ENCODE assay signal across 15 mouse cellular contexts in the genomic region with DNA sequence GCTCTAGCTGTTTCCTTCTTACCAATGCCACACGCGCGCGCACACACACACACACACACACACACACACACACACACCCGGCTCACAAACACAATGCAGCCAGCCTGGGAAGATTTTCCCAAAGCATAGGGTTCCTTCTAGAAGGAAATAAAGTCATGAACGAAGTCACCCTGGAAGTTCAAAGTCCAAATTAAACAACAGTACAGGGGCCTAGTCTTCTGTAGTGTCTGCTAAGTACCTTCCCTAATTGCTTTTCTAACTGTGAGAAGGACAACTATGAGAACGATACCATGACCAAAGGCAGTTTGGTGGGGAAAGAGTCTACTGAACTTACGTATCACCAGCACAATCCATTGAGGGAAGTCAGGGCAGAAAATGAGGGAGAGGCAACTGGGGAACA. TPM values are rescaled to one million over a fixed set of nuclear protein-coding genes. Genes with fewer than 3 reads are reported as not detected.
DNase-seq lines count a peak whose midpoint lies in the region; ATAC-seq and TF ChIP-seq lines count a peak whose summit lies in the region.
"Had no signal": no experiment of that assay in that cellular context is flagged by ENCODE, and none has a peak within 500 bp of the region (broad histone marks: within the 10 kb centered on the region; RNA-seq: fewer than 3 reads in every experiment).

No protein-coding gene starts in this region.

- WGBS in heart, embryonic 12.5 days, result 83% methylated on average over 8 of the region's 8 CpGs
- WGBS in heart, adult 2 months, result 82% methylated on average over 8 of the region's 8 CpGs
- WGBS in neural tube, embryonic 12.5 days, result 83% methylated on average over 8 of the region's 8 CpGs
- WGBS in intestine, embryonic 16.5 days, result 76% methylated on average over 8 of the region's 8 CpGs

- no peaks in the 10 kb centered on the region for H3K79me2 ChIP-seq in heart, adult 2 months (replicated peaks; ENCODE audit: control insufficient read depth, insufficient read depth, low read length)

- H3K9me3 ChIP-seq in heart, embryonic 12.5 days (replicated peaks), result no peaks in the 10 kb centered on the region
- no peaks in the 10 kb centered on the region for H3K9me3 ChIP-seq in neural tube, embryonic 12.5 days
- no peaks in the 10 kb centered on the region for H3K9me3 ChIP-seq in intestine, embryonic 16.5 days (ENCODE audit: control insufficient read depth, low read length)
- H3K9me3 ChIP-seq: heart, embryonic 10.5 days; limb, embryonic 12.5 days; liver, embryonic 12.5 days; megakaryocyte, embryonic 14.5 days; stomach, embryonic 15.5 days had no signal

- no peaks in the 10 kb centered on the region for H3K36me3 ChIP-seq in heart, embryonic 12.5 days
- H3K36me3 ChIP-seq in heart, adult 2 months (ENCODE audit: control insufficient read depth, insufficient read depth, low read length), result no peaks in the 10 kb centered on the region
- H3K36me3 ChIP-seq in neural tube, embryonic 12.5 days, result no peaks in the 10 kb centered on the region
- no peaks in the 10 kb centered on the region for H3K36me3 ChIP-seq in intestine, embryonic 16.5 days (ENCODE audit: control insufficient read depth, insufficient read depth, low read length)
- H3K36me3 ChIP-seq: heart, embryonic 10.5 days; limb, embryonic 12.5 days; liver, embryonic 12.5 days; stomach, embryonic 15.5 days had no signal

- ATAC-seq in heart, embryonic 12.5 days (ENCODE audit: insufficient number of reproducible peaks, low FRiP score), result no peak
- ATAC-seq in neural tube, embryonic 12.5 days (ENCODE audit: low FRiP score, low read depth), result no peak
- peak; percentile 75 for ATAC-seq in intestine, embryonic 16.5 days
- ATAC-seq in CD4-positive, CD25-positive, alpha-beta regulatory T cell, adult 4 months, result no peak
- ATAC-seq: liver, embryonic 12.5 days had no signal

- TF ChIP-seq POLR2A in heart, adult 2 months (IDR thresholded peaks at IDR 0.05; ENCODE audit: insufficient read depth, low read depth, low read length), result no peak

- no peak for TF ChIP-seq CTCF in heart, adult 2 months (IDR thresholded peaks at IDR 0.05)

- H3K4me1 ChIP-seq in heart, embryonic 12.5 days (replicated peaks), result peaks cover 15% of the 10 kb centered on the region
- H3K4me1 ChIP-seq in heart, adult 2 months (ENCODE audit: control insufficient read depth, insufficient read depth, low read length), result no peaks in the 10 kb centered on the region
- peaks cover 19% of the 10 kb centered on the region for H3K4me1 ChIP-seq in neural tube, embryonic 12.5 days
- peaks cover 2% of the 10 kb centered on the region; the same call in 1 of the 2 replicates for H3K4me1 ChIP-seq in intestine, embryonic 16.5 days (ENCODE audit: control insufficient read depth, insufficient read depth, low read length)
- H3K4me1 ChIP-seq: liver, embryonic 12.5 days had no signal

- DNase-seq in heart, adult 2 months, result no peak
- DNase-seq in neural tube, embryonic 10.5 days (ENCODE audit: extremely low spot score, low spot score), result no peak
- no peak for DNase-seq in adrenal gland, postnatal 14 days
- DNase-seq: adrenal gland, adult 8-10 months; lung, adult 2 months had no signal

- 0 out of 2 replicates have a peak overlapping the region, but pooled peaks have one; percentile 96 for H3K4me2 ChIP-seq in heart, embryonic 12.5 days
- peak overlapping the region; percentile 96 for H3K4me2 ChIP-seq in neural tube, embryonic 12.5 days (replicated peaks)
- no peak overlapping the region for H3K4me2 ChIP-seq in intestine, embryonic 16.5 days (ENCODE audit: low read depth, low read length)

- H3K9ac ChIP-seq in heart, embryonic 12.5 days, result no peak overlapping the region
- H3K9ac ChIP-seq in heart, adult 2 months (ENCODE audit: low read depth, low read length), result no peak overlapping the region
- H3K9ac ChIP-seq in neural tube, embryonic 12.5 days, result no peak overlapping the region
- no peak overlapping the region for H3K9ac ChIP-seq in intestine, embryonic 16.5 days (ENCODE audit: low read depth, low read length)
- H3K9ac ChIP-seq: liver, embryonic 12.5 days; stomach, embryonic 15.5 days had no signal

- TF ChIP-seq EP300 in heart, adult 2 months (IDR thresholded peaks at IDR 0.05; ENCODE audit: insufficient read depth, low read depth, low read length), result no peak

- no peak overlapping the region for H3K27ac ChIP-seq in heart, embryonic 12.5 days (ENCODE audit: poor library complexity, severe bottlenecking)
- no peak overlapping the region for H3K27ac ChIP-seq in heart, adult 2 months
- H3K27ac ChIP-seq in neural tube, embryonic 12.5 days, result no peak overlapping the region
- H3K27ac ChIP-seq in intestine, embryonic 16.5 days (ENCODE audit: low read length), result no peak overlapping the region
- H3K27ac ChIP-seq: heart, embryonic 10.5 days; limb, embryonic 12.5 days; liver, embryonic 12.5 days; stomach, embryonic 15.5 days had no signal

- intact Hi-C loops in heart, adult 2 months (cut with DNase I), result no loop called here

- H3K27me3 ChIP-seq in heart, embryonic 12.5 days (replicated peaks), result peaks cover 47% of the 10 kb centered on the region
- H3K27me3 ChIP-seq in heart, adult 2 months (ENCODE audit: control insufficient read depth, insufficient read depth, low read length), result peaks cover 6% of the 10 kb centered on the region
- peaks cover 29% of the 10 kb centered on the region for H3K27me3 ChIP-seq in neural tube, embryonic 12.5 days (replicated peaks)
- 0 out of 2 replicates have a peak, but pooled peaks cover 3% of the 10 kb centered on the region for H3K27me3 ChIP-seq in intestine, embryonic 16.5 days (replicated peaks; ENCODE audit: control insufficient read depth, insufficient read depth, low read length)
- H3K27me3 ChIP-seq: stomach, embryonic 15.5 days had no signal

- H3K4me3 ChIP-seq in heart, embryonic 12.5 days, result no peak overlapping the region
- H3K4me3 ChIP-seq in heart, adult 2 months, result no peak overlapping the region
- no peak overlapping the region for H3K4me3 ChIP-seq in neural tube, embryonic 12.5 days
- no peak overlapping the region for H3K4me3 ChIP-seq in intestine, embryonic 16.5 days (ENCODE audit: low read length)
- H3K4me3 ChIP-seq: myocyte had no signal

RNA-seq across cellular contexts. Expression of a gene that starts 0.5 kb away (rescaled TPM):
- polyA plus RNA-seq in heart, embryonic 12.5 days (2016; fragmentation: Nextera tagmentation; extraction: Ambion mirVana), result 0.54 and 0.64 TPM in 2 replicates
- total RNA-seq in heart, adult 2 months (2021), result under 1 TPM; 0.43 to 0.47 TPM
- polyA plus RNA-seq in heart, adult 2 months (2012; rRNA removed), result 0.23 TPM in 2 replicates
- polyA plus RNA-seq in neural tube, embryonic 12.5 days (2016; fragmentation: Nextera tagmentation; extraction: Ambion mirVana), result 5.5 and 7.3 TPM in 2 replicates
- 0.61 and 0.76 TPM in 2 replicates for polyA plus RNA-seq in intestine, embryonic 16.5 days (2015; fragmentation: Nextera tagmentation; extraction: Ambion mirVana)
- polyA plus RNA-seq in CD4-positive, CD25-positive, alpha-beta regulatory T cell, adult 4 months (2017; shearing (Covaris generic)), result not detected
- total RNA-seq in adrenal gland, postnatal 14 days (2021), result 0.45 and 0.67 TPM in 2 replicates
